Mouse (Mus musculus) adrenal gland, postnatal 14 days (tissue): ENCODE results near the gene Derl2. TPM values are rescaled to one million over a fixed set of nuclear protein-coding genes. Genes with fewer than 3 reads are reported as not detected.
A peak's percentile ranks its signal among the peaks of the same experiment; 100 is the strongest.

Experiments used
- DNase-seq: peaks from one replicate; pipeline ENCODE4 v3.0.0; 2021; ENCODE audit warnings: mixed read lengths
- total RNA-seq: library from RNA; stranded (reverse); gene quantifications from 2 replicates; pipeline ENCODE4 v1.2.3, GENCODE M21; 2021

Gene Derl2
- total RNA-seq, 1 experiment from 2014 or later: 56.0 TPM

GRCm38 (mm10) chr11:70982030-70982429 is 37.6 kb downstream of the Derl2 start:
- no peak for DNase-seq

- DNase-seq: no peak
Measured at GRCm38 (mm10) chr11:70980751-70981510, 38.7 kb downstream of the Derl2 start.

- DNase-seq: no peak
Measured at GRCm38 (mm10) chr11:70980232-70980631, 39.4 kb downstream of the Derl2 start.

GRCm38 (mm10) chr11:70977293-70977692 is 42.3 kb downstream of the Derl2 start:
- no peak for DNase-seq

GRCm38 (mm10) chr11:70975193-70975592 is 44.4 kb downstream of the Derl2 start:
- no peak for DNase-seq

GRCm38 (mm10) chr11:70973947-70974346 is 45.7 kb downstream of the Derl2 start:
- no peak for DNase-seq

GRCm38 (mm10) chr11:70972586-70972985 is 47.1 kb downstream of the Derl2 start:
- DNase-seq: no peak

- DNase-seq: no peak
Measured at GRCm38 (mm10) chr11:70970560-70971540, 48.8 kb downstream of the Derl2 start.

GRCm38 (mm10) chr11:70969821-70970559 is 49.7 kb downstream of the Derl2 start, which contains the start of the genes Nup88 and Rpain:
Gene Nup88 (minus strand): TSS chr11:70969973.
Gene Rpain (plus strand): TSS chr11:70970213.
- peak; percentile 94 for DNase-seq

GRCm38 (mm10) chr11:70969271-70969794 is 50.3 kb downstream of the Derl2 start:
- DNase-seq: peak; percentile 61

GRCm38 (mm10) chr11:70964222-70964907 is 55.3 kb downstream of the Derl2 start:
- no peak for DNase-seq

GRCm38 (mm10) chr11:70960786-70961554 is 58.7 kb downstream of the Derl2 start:
- no peak for DNase-seq

Other genes with a start within 250 kb of the Derl2 start
- 0.41 and 1.2 TPM in 2 replicates for gene Scimp, start 207.3 kb downstream of the Derl2 start, total RNA-seq
- 97.4 and 109 TPM in 2 replicates for gene Rabep1, start 175.1 kb downstream of the Derl2 start, total RNA-seq
- 57.2 and 63.4 TPM in 2 replicates for gene Nup88, start 49.9 kb downstream of the Derl2 start, total RNA-seq
- gene Rpain, start 49.6 kb downstream of the Derl2 start, total RNA-seq: 24.9 and 30.9 TPM in 2 replicates
- 234 and 249 TPM in 2 replicates for gene C1qbp, start 36.8 kb downstream of the Derl2 start, total RNA-seq
- gene Dhx33, start 15.4 kb downstream of the Derl2 start, total RNA-seq: 28.3 and 29.5 TPM in 2 replicates
- 23.2 and 24.4 TPM in 2 replicates for gene Mis12, start 230 bp downstream of the Derl2 start, total RNA-seq
- 9.3 and 10.1 TPM in 2 replicates for gene 6330403K07Rik, start 13.7 kb upstream of the Derl2 start, total RNA-seq
- 1.7 and 2.1 TPM in 2 replicates for gene Nlrp1a, start 124.9 kb upstream of the Derl2 start, total RNA-seq
- 0.19 and 0.23 TPM in 2 replicates for gene Nlrp1b, start 210.9 kb upstream of the Derl2 start, total RNA-seq